Mouse (Mus musculus): ENCODE results near the gene Bicra. TPM values are rescaled to one million over a fixed set of nuclear protein-coding genes. Genes with fewer than 3 reads are reported as not detected.

Gene Bicra
- polyA plus RNA-seq, 1 experiment, result 5.9 TPM

GRCm38 (mm10) chr7:16042850-16043775, 4.6 kb downstream of the Bicra start:
- H3K36me3 ChIP-seq (ENCODE audit: control insufficient read depth, insufficient read depth, low read length), result no peaks in the 10 kb centered on the region
- no peak overlapping the region for H3K4me3 ChIP-seq (ENCODE audit: control insufficient read depth, low read depth, low read length)
- no peak overlapping the region; the same call in 1 of the 2 replicates for H3K27ac ChIP-seq (ENCODE audit: control insufficient read depth, insufficient read depth, low read depth, low read length)
- no peaks in the 10 kb centered on the region for H3K27me3 ChIP-seq (ENCODE audit: control insufficient read depth, insufficient read depth, low read length)
- no peak for TF ChIP-seq POLR2A (IDR thresholded peaks at IDR 0.05; ENCODE audit: control insufficient read depth, low read depth, low read length)
- no peak for TF ChIP-seq CTCF (IDR thresholded peaks at IDR 0.05; ENCODE audit: control insufficient read depth, insufficient read depth, insufficient replicate concordance, low read depth, low read length)
- peaks cover 7% of the 10 kb centered on the region for H3K4me1 ChIP-seq (ENCODE audit: control insufficient read depth, insufficient read depth, low read length)

DNA sequence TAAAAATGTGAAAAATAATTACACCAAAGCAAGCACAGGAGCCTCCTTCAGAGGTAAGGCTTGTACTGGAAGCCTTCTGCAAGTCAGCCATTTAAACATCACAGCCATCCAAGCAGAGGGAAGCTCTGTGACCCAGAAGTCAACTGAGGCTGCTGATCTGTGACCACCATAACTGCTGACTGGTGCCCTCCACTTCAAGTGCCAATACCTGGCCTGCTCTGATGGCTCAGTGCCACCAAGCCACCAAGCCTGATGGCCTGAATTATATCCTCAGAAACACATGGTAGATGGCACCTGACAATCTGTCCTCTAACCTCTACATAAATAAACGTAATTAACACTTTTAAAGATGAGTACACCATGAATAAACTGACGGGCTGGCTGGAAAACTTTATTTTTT, 6.5 kb downstream of the Bicra start:
- peaks cover 2% of the 10 kb centered on the region; the same call in 1 of the 2 replicates for H3K4me1 ChIP-seq (ENCODE audit: control insufficient read depth, insufficient read depth, low read length)
- TF ChIP-seq POLR2A (IDR thresholded peaks at IDR 0.05; ENCODE audit: control insufficient read depth, low read depth, low read length) (no peak), CTCF (IDR thresholded peaks at IDR 0.05; ENCODE audit: control insufficient read depth, insufficient read depth, insufficient replicate concordance, low read depth, low read length) (no peak)
- no peak overlapping the region for H3K4me3 ChIP-seq (ENCODE audit: control insufficient read depth, low read depth, low read length)
- H3K27ac ChIP-seq (ENCODE audit: control insufficient read depth, insufficient read depth, low read depth, low read length), result no peak overlapping the region
- no peaks in the 10 kb centered on the region for H3K36me3 ChIP-seq (ENCODE audit: control insufficient read depth, insufficient read depth, low read length)
- no peaks in the 10 kb centered on the region for H3K27me3 ChIP-seq (ENCODE audit: control insufficient read depth, insufficient read depth, low read length)

DNA sequence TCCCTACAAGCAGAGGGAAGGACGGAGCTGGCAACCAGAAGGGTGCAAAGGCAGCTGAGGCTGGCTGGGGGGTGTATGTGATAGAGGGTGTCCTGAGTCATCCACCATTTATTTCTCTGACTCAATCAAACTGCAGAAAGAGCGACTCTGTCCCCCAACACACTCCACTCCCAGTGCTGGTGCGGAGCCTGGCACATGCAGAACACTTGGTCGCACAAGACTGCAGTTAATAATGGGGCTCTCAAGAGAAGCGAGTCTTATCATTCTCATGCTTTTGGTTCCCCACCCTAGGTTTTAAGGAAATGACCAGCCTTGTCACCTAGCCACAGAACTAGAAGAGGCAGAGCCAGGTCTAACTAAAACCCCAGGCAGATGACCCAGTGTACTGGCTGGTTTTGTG, 8.4 kb downstream of the Bicra start:
- H3K36me3 ChIP-seq (ENCODE audit: control insufficient read depth, insufficient read depth, low read length), result no peaks in the 10 kb centered on the region
- TF ChIP-seq POLR2A (IDR thresholded peaks at IDR 0.05; ENCODE audit: control insufficient read depth, low read depth, low read length) (no peak), CTCF (IDR thresholded peaks at IDR 0.05; ENCODE audit: control insufficient read depth, insufficient read depth, insufficient replicate concordance, low read depth, low read length) (no peak)
- no peak overlapping the region for H3K4me3 ChIP-seq (ENCODE audit: control insufficient read depth, low read depth, low read length)
- no peak overlapping the region for H3K27ac ChIP-seq (ENCODE audit: control insufficient read depth, insufficient read depth, low read depth, low read length)
- H3K4me1 ChIP-seq (ENCODE audit: control insufficient read depth, insufficient read depth, low read length), result 0 out of 2 replicates have a peak, but pooled peaks cover 2% of the 10 kb centered on the region
- no peaks in the 10 kb centered on the region for H3K27me3 ChIP-seq (ENCODE audit: control insufficient read depth, insufficient read depth, low read length)

- Histone ChIP-seq H3K27ac (ENCODE audit: control insufficient read depth, insufficient read depth, low read depth, low read length) (no peak overlapping the region), H3K4me3 (ENCODE audit: control insufficient read depth, low read depth, low read length) (no peak overlapping the region), H3K36me3 (ENCODE audit: control insufficient read depth, insufficient read depth, low read length) (no peaks in the 10 kb centered on the region), H3K4me1 (ENCODE audit: control insufficient read depth, insufficient read depth, low read length) (no peaks in the 10 kb centered on the region; the same call in 1 of the 2 replicates), H3K27me3 (ENCODE audit: control insufficient read depth, insufficient read depth, low read length) (no peaks in the 10 kb centered on the region)
- no peak for TF ChIP-seq CTCF (IDR thresholded peaks at IDR 0.05; ENCODE audit: control insufficient read depth, insufficient read depth, insufficient replicate concordance, low read depth, low read length)
- TF ChIP-seq POLR2A (IDR thresholded peaks at IDR 0.05; ENCODE audit: control insufficient read depth, low read depth, low read length), result no peak
These were observed 10.7 kb downstream of the Bicra start for GRCm38 (mm10) chr7:16036972-16037371.

DNA sequence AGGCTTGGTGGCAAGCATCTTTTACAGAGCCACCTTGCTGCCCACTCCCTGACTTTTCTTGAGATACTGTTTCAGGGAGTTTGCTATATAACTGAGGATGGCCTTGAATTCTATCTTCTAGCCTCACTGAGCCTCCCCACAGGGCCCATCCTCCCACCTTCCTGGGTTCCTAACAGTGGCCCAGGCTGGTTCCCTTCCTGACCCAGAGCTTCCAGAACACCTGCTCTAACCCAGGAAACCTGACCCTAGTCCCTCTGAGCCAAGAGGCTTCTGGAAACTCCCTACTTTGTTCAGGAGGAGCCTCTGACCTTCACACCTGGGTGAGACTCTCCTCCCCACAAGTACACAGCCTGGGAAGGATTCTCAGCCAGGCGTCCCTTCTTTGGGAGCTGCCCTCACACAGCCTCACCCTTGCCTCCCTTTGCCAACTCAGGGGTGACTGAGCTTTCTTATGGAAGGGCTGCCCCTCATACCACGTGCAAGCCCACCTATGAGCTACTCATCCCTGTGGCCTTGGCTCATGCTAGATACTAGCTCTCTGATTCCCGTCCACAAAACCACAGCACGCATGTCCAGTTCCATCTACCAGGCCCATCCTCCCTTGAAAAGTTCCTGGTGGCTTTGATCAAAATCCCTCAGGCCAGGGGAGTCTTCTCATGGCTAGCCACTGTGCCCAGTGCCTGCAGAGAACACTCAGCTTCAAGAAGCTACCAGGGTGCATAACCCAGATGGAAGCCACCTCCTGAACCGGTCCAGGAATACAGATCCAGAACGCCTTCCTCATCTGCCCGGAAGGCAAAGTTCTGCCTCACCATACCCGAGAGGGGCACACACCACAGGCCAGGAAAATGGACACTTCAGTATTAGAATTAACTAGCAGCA, 13.9 kb downstream of the Bicra start:
- Histone ChIP-seq H3K4me3 (ENCODE audit: control insufficient read depth, low read depth, low read length) (no peak overlapping the region), H3K4me1 (ENCODE audit: control insufficient read depth, insufficient read depth, low read length) (peaks cover 11% of the 10 kb centered on the region), H3K27ac (ENCODE audit: control insufficient read depth, insufficient read depth, low read depth, low read length) (no peak overlapping the region), H3K27me3 (ENCODE audit: control insufficient read depth, insufficient read depth, low read length) (no peaks in the 10 kb centered on the region), H3K36me3 (ENCODE audit: control insufficient read depth, insufficient read depth, low read length) (no peaks in the 10 kb centered on the region)
- TF ChIP-seq CTCF (IDR thresholded peaks at IDR 0.05; ENCODE audit: control insufficient read depth, insufficient read depth, insufficient replicate concordance, low read depth, low read length) (no peak), POLR2A (IDR thresholded peaks at IDR 0.05; ENCODE audit: control insufficient read depth, low read depth, low read length) (no peak)

- no peak overlapping the region for H3K4me3 ChIP-seq (ENCODE audit: control insufficient read depth, low read depth, low read length)
- H3K36me3 ChIP-seq (ENCODE audit: control insufficient read depth, insufficient read depth, low read length), result no peaks in the 10 kb centered on the region
- H3K27me3 ChIP-seq (ENCODE audit: control insufficient read depth, insufficient read depth, low read length), result no peaks in the 10 kb centered on the region
- no peak overlapping the region for H3K27ac ChIP-seq (ENCODE audit: control insufficient read depth, insufficient read depth, low read depth, low read length)
- peaks cover 11% of the 10 kb centered on the region for H3K4me1 ChIP-seq (ENCODE audit: control insufficient read depth, insufficient read depth, low read length)
- TF ChIP-seq CTCF (IDR thresholded peaks at IDR 0.05; ENCODE audit: control insufficient read depth, insufficient read depth, insufficient replicate concordance, low read depth, low read length) (no peak), POLR2A (IDR thresholded peaks at IDR 0.05; ENCODE audit: control insufficient read depth, low read depth, low read length) (no peak)
These were observed 14.7 kb downstream of the Bicra start for GRCm38 (mm10) chr7:16033059-16033458.

GRCm38 (mm10) chr7:16031072-16031471, 16.6 kb downstream of the Bicra start:
- no peak overlapping the region for H3K4me3 ChIP-seq (ENCODE audit: control insufficient read depth, low read depth, low read length)
- peaks cover 11% of the 10 kb centered on the region for H3K4me1 ChIP-seq (ENCODE audit: control insufficient read depth, insufficient read depth, low read length)
- no peak for TF ChIP-seq POLR2A (IDR thresholded peaks at IDR 0.05; ENCODE audit: control insufficient read depth, low read depth, low read length)
- TF ChIP-seq CTCF (IDR thresholded peaks at IDR 0.05; ENCODE audit: control insufficient read depth, insufficient read depth, insufficient replicate concordance, low read depth, low read length), result no peak
- no peak overlapping the region for H3K27ac ChIP-seq (ENCODE audit: control insufficient read depth, insufficient read depth, low read depth, low read length)
- H3K36me3 ChIP-seq (ENCODE audit: control insufficient read depth, insufficient read depth, low read length), result no peaks in the 10 kb centered on the region
- no peaks in the 10 kb centered on the region for H3K27me3 ChIP-seq (ENCODE audit: control insufficient read depth, insufficient read depth, low read length)
